Mouse (Mus musculus): Measurements from ENCODE around the gene Ern1.
"Not testable (repeated sequence)": the region's sequence is repeated elsewhere in the genome, so short reads cannot be mapped to it uniquely, and the experiment has no call there.

The Ern1 gene

GRCm38 (mm10) chr11:106437543-106437942 lies 50.1 kb downstream of the Ern1 start:
- DNase-seq (ENCODE audit: low read depth, low spot score), result no peak

- no peak for DNase-seq (ENCODE audit: low read depth, low spot score)
Observed at GRCm38 (mm10) chr11:106437039-106437438, 50.6 kb downstream of the Ern1 start.

- DNase-seq (ENCODE audit: low read depth, low spot score), result no peak
Observed at GRCm38 (mm10) chr11:106430392-106430791, 57.3 kb downstream of the Ern1 start.

- no peak for DNase-seq (ENCODE audit: low read depth, low spot score)
Observed at GRCm38 (mm10) chr11:106429689-106430088, 58.0 kb downstream of the Ern1 start.

GRCm38 (mm10) chr11:106428556-106428955 lies 59.1 kb downstream of the Ern1 start:
- DNase-seq (ENCODE audit: low read depth, low spot score), result no peak

DNA sequence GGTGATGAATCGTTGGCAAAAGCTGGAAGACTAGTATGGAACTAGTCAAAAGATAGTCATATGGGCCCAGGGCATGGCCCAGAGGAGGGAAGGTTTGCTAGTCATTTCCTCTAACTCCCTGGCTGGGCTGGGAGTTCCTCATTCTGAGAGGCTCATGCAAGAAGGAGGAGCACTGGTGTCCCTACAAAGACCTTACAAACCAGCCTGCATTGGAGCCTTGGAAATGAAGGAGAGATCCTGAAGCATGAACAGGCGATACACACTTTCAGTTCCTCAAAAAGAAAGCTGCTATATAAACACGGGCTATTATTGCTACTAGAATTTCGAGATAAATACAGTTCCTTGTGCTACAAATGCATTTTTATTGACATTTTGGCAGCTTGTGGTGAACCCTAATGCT lies 59.5 kb downstream of the Ern1 start:
- DNase-seq (ENCODE audit: low read depth, low spot score), result no peak

GRCm38 (mm10) chr11:106426447-106426846 lies 61.2 kb downstream of the Ern1 start:
- no peak for DNase-seq (ENCODE audit: low read depth, low spot score)

DNA sequence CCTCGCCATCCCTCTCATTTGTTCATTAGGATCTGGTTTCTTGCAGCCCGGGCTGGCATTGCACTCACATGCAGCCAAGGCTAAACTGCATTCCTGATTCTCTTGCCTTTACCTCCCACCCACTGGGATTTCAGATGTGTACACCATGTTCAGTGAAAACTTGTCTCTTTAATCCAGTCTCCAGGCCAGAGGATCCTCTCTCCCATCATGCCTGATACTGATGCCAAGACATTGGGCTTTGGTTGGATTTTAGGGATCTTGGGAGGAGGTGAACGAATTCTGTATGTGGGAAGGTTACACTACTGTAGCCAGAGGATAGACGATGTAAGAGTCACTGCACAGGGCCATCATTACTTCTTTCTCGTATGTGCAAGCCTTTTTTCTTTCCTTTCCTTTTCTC lies 62.5 kb downstream of the Ern1 start:
- no peak for DNase-seq (ENCODE audit: low read depth, low spot score)

DNA sequence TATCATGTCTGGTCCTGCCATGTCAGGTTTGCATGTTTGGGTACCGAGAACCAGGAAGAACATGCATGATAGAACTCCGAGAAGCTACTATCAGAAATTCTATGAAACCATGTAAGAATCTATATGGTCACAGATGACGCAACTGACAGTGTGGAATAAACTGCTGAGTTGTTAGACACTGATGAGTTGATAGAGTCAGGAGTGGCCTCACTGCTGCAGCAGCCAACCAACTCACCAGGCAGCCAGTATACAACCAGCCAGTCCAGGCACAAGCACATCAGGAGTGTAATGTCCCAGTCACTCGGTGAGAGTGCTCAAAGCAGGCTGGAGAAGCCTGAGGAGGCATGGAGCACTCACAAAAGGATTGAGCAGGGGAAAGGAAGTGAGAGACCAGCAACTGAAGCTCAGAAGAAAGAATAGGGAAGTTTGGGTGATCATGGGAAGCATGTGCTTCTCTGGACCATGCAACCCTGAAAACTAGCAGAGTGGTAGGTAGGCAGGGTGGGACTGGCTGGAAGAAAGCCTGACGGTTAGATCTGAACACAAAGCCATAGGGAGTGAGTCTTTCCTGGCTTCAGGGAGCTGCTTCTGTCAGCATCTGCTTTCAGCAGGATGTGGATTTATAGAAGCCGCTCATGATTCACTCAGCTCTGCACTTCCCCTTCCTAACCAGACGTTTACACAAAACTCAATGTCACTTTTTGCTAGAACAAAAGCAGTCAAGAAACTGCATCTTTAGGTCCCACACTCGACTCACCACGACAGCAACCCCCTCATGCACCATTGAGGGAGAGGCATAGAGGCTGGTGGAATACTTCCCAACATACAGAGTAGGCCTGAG lies 68.2 kb downstream of the Ern1 start:
- no peak for DNase-seq (ENCODE audit: low read depth, low spot score)

GRCm38 (mm10) chr11:106418622-106419196 lies 68.9 kb downstream of the Ern1 start:
- DNase-seq (ENCODE audit: low read depth, low spot score), result peak; percentile 87

GRCm38 (mm10) chr11:106417860-106418259 lies 69.8 kb downstream of the Ern1 start:
- no peak for DNase-seq (ENCODE audit: low read depth, low spot score)

DNA sequence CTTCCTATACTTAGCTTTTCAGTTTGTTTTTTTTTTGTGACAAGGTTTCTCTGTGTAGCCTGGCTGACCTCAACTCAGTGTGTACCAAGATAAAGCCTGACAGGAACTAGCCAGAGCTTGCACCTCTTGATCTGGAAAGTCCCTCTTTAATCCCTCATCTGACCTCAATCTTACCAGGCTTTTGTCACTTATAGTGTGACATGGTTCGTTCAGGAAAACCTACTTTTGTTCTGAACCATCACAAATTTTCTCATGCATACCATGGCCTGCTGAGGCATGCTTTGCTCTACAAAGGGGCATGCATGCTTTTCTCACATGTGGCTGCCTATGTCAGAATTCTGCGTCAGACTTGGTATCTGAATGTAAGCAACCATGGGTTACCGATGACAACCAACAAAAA lies 71.3 kb downstream of the Ern1 start:
- no peak for DNase-seq (ENCODE audit: low read depth, low spot score)

- DNase-seq (ENCODE audit: low read depth, low spot score), result no peak
Observed at GRCm38 (mm10) chr11:106412641-106413360, 74.9 kb downstream of the Ern1 start.

DNA sequence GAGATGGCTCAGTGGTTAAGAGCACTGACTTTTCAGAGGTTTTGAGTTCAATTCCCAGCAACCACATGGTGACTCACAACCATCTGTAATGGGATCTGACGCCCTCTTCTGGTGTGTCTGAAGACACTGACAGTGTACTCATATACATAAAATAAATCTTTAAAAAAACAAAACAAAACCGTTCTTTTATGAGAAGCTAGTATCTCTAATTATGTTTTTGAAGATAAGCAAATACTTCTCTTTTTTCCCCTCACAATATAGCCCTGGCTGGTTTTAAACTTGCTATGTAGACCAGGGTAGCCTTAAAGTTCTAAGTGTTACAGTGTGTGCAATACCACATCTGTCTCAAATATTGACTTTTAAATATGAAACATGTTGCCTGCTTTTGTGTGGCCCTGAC lies 76.5 kb downstream of the Ern1 start:
- DNase-seq (ENCODE audit: low read depth, low spot score), result no peak

DNA sequence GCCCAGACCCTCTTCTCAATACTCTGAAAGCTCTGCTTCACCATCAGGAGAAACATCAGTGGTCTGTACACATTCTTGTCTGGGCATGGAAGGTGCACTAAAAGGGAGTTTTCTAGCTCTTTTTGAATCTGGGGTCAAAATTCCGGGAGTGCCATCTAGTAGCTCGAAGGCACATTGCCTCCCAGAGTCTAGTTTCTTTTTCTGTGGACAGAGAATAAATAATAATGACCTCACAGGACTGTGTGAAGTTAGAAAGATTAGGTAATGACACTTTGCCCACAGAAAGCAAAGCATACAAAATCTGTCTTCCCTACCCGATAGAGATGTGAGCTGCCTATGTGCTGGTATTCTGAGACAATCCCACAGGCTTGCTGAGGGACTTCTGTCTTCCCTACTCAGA lies 77.1 kb downstream of the Ern1 start:
- no peak for DNase-seq (ENCODE audit: low read depth, low spot score)

GRCm38 (mm10) chr11:106410011-106410410 lies 77.6 kb downstream of the Ern1 start:
- no peak for DNase-seq (ENCODE audit: low read depth, low spot score)

DNA sequence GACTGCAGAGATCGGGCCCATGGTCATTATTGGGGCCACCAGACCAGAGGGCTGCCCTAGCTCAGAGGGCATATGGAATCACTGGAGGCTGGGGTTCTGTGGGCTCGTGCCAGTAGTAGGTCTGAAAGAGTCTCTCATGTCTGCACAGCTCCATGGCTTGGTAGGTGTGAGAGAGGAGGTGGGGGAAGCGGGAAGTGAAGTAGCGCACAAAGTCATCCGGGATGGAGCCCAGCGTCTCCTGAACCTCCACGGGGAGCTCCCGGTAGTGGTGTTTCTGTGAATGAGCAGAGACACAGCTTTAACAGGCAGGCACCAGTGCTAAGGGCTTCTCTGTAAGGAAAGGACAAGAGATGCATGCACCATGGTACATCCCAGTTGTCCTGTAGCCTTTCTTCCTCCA lies 89.2 kb downstream of the Ern1 start:
- no peak for DNase-seq (ENCODE audit: low read depth, low spot score)

- DNase-seq (ENCODE audit: low read depth, low spot score), result peak; percentile 41
Observed at GRCm38 (mm10) chr11:106397656-106398055, 90.0 kb downstream of the Ern1 start.

GRCm38 (mm10) chr11:106394055-106394454 lies 93.6 kb downstream of the Ern1 start:
- not testable (repeated sequence) for DNase-seq (ENCODE audit: low read depth, low spot score)

GRCm38 (mm10) chr11:106393331-106393616 lies 94.4 kb downstream of the Ern1 start:
- DNase-seq (ENCODE audit: low read depth, low spot score), result no peak

GRCm38 (mm10) chr11:106392597-106393330 lies 94.9 kb downstream of the Ern1 start:
- DNase-seq (ENCODE audit: low read depth, low spot score), result peak; percentile 43

DNA sequence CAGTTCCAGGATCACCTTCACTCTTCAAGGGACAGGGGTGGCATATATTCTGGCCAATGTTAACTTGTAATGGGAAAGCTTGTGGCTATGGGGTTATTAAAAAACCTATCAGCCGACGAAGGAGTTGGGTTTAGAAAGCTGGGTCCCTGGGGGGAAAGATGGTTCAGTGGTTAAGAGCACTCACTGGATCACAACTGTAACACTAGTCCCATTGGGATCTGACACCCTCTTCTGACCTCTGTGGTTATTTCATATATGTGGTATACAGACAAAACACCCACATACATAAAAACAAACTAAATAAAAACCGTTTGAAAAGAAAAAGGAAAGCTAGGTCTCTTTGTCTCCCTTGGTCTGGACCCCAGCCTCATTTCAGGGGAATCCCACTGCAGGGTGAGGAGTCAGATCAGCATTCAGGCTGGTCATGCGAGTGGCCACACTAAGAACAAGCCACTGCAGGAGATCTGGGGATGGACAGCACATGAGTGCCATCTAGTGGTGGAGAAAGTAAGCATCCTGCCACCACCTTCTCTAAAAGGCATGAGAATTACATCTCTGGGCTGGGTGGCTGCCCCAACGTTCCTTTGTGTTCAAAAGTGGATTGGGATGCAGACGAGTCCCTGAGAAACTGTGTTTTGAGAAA lies 96.0 kb downstream of the Ern1 start:
- peak; percentile 75 for DNase-seq (ENCODE audit: low read depth, low spot score)

Measured in R1 (cell line).